Comparison of ENCODE assay signal across 16 mouse cellular contexts in the genomic region with DNA sequence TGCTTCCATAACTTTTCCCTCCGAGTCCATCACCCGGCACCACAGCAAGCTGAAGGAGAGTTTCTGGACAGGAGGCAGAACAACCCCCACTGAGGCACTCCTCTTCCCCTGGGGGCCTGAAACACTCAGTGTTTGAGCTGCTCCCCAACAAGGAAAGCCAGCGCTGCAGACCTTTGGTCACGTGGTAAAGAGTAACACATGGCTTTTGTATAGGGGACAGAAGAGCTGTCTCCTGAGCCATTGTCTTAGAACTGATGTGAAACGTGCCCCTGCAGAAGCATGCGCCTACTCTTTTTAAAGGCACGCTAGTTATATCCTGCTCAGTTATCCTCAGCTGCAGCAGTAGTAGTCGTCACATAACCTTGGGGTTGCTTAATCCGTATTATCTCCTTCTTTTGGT. TPM values are rescaled to one million over a fixed set of nuclear protein-coding genes. Genes with fewer than 3 reads are reported as not detected.
DNase-seq lines count a peak whose midpoint lies in the region; ATAC-seq lines count a peak whose summit lies in the region.
"Had no signal": no experiment of that assay in that cellular context is flagged by ENCODE, and none has a peak within 500 bp of the region (broad histone marks: within the 10 kb centered on the region; RNA-seq: fewer than 3 reads in every experiment).

No protein-coding gene starts in this region.

- no peak overlapping the region for H3K9ac ChIP-seq in neural tube, embryonic 12.5 days
- H3K9ac ChIP-seq in neural tube, embryonic 15.5 days (replicated peaks), result no peak overlapping the region
- no peak overlapping the region for H3K9ac ChIP-seq in hindbrain, embryonic 12.5 days
- H3K9ac ChIP-seq: lung, embryonic 14.5 days; neural tube, embryonic 13.5 days had no signal

- H3K4me2 ChIP-seq in neural tube, embryonic 12.5 days (replicated peaks), result no peak overlapping the region
- no peak overlapping the region for H3K4me2 ChIP-seq in neural tube, embryonic 15.5 days
- peak overlapping the region; percentile 8; the same call in 1 of the 2 replicates for H3K4me2 ChIP-seq in hindbrain, embryonic 12.5 days (replicated peaks)
- H3K4me2 ChIP-seq: lung, embryonic 14.5 days; neural tube, embryonic 13.5 days had no signal

- H3K4me3 ChIP-seq in heart, embryonic 10.5 days, result no peak overlapping the region
- H3K4me3 ChIP-seq in neural tube, embryonic 12.5 days, result no peak overlapping the region
- H3K4me3 ChIP-seq in neural tube, embryonic 15.5 days (replicated peaks), result no peak overlapping the region
- no peak overlapping the region for H3K4me3 ChIP-seq in hindbrain, embryonic 12.5 days
- H3K4me3 ChIP-seq: neural tube, embryonic 13.5 days had no signal

- ATAC-seq in neural tube, embryonic 12.5 days (ENCODE audit: low FRiP score, low read depth), result 0 out of 2 replicates have a peak, but pooled peaks have one; percentile 13
- no peak; the same call in 1 of the 2 replicates for ATAC-seq in neural tube, embryonic 15.5 days (ENCODE audit: low FRiP score)
- ATAC-seq in hindbrain, embryonic 12.5 days (ENCODE audit: low FRiP score), result peak; percentile 72
- ATAC-seq: CD4-positive, CD25-positive, alpha-beta regulatory T cell, adult 4 months; Patski had no signal

- no peaks in the 10 kb centered on the region for H3K27me3 ChIP-seq in heart, embryonic 10.5 days (ENCODE audit: insufficient read depth, poor library complexity, severe bottlenecking)
- H3K27me3 ChIP-seq in neural tube, embryonic 12.5 days (replicated peaks), result no peaks in the 10 kb centered on the region
- no peaks in the 10 kb centered on the region for H3K27me3 ChIP-seq in neural tube, embryonic 15.5 days (replicated peaks)
- H3K27me3 ChIP-seq in hindbrain, embryonic 12.5 days, result no peaks in the 10 kb centered on the region
- H3K27me3 ChIP-seq: neural tube, embryonic 13.5 days; Patski had no signal

- peak; percentile 55 for DNase-seq in heart, embryonic 10.5 days (ENCODE audit: low spot score)
- no peak for DNase-seq in heart, adult 8-10 months (ENCODE audit: low spot score)
- DNase-seq in kidney, adult 8-10 months, result no peak
- DNase-seq in frontal cortex, postnatal 36 days (ENCODE audit: low spot score in 2 of 2), result no peak
- DNase-seq: cerebellum, adult 11 months; cerebellum, postnatal 36 days; lung, embryonic 14.5 days; midbrain, embryonic 14.5 days; thymus, adult 18-20 months had no signal

- H3K4me1 ChIP-seq in heart, embryonic 10.5 days, result peaks cover 34% of the 10 kb centered on the region
- no peaks in the 10 kb centered on the region; the same call in 1 of the 2 replicates for H3K4me1 ChIP-seq in neural tube, embryonic 12.5 days
- H3K4me1 ChIP-seq in neural tube, embryonic 15.5 days, result peaks cover 12% of the 10 kb centered on the region
- H3K4me1 ChIP-seq in hindbrain, embryonic 12.5 days, result peaks cover 6% of the 10 kb centered on the region

- H3K27ac ChIP-seq in heart, embryonic 10.5 days, result peak overlapping the region; percentile 29; the same call in 1 of the 2 replicates
- H3K27ac ChIP-seq in neural tube, embryonic 12.5 days, result no peak overlapping the region
- no peak overlapping the region for H3K27ac ChIP-seq in neural tube, embryonic 15.5 days (replicated peaks)
- no peak overlapping the region for H3K27ac ChIP-seq in hindbrain, embryonic 12.5 days
- H3K27ac ChIP-seq: macrophage; neural tube, embryonic 13.5 days had no signal

- no peaks in the 10 kb centered on the region for H3K9me3 ChIP-seq in heart, embryonic 10.5 days
- H3K9me3 ChIP-seq in neural tube, embryonic 12.5 days, result peaks cover 6% of the 10 kb centered on the region; the same call in 1 of the 2 replicates
- no peaks in the 10 kb centered on the region for H3K9me3 ChIP-seq in neural tube, embryonic 15.5 days (replicated peaks)
- 0 out of 2 replicates have a peak, but pooled peaks cover 4% of the 10 kb centered on the region for H3K9me3 ChIP-seq in hindbrain, embryonic 12.5 days (replicated peaks)

- peaks cover 3% of the 10 kb centered on the region for H3K36me3 ChIP-seq in heart, embryonic 10.5 days
- no peaks in the 10 kb centered on the region for H3K36me3 ChIP-seq in neural tube, embryonic 12.5 days
- H3K36me3 ChIP-seq in neural tube, embryonic 15.5 days, result no peaks in the 10 kb centered on the region
- no peaks in the 10 kb centered on the region for H3K36me3 ChIP-seq in hindbrain, embryonic 12.5 days
- H3K36me3 ChIP-seq: neural tube, embryonic 13.5 days had no signal

- WGBS in heart, embryonic 10.5 days, result 58% methylated on average over 9 of the region's 9 CpGs
- 56% methylated on average over 9 of the region's 9 CpGs for WGBS in neural tube, embryonic 12.5 days
- 47% methylated on average over 9 of the region's 9 CpGs for WGBS in neural tube, embryonic 15.5 days
- 30% methylated on average over 9 of the region's 9 CpGs for WGBS in hindbrain, embryonic 12.5 days

RNA-seq across cellular contexts. Expression of gene Pawr, which starts 32.0 kb away (rescaled TPM):
- 17.7 and 28.3 TPM in 2 replicates for polyA plus RNA-seq in heart, embryonic 10.5 days (2016; fragmentation: Nextera tagmentation; extraction: Ambion mirVana)
- 1 to 10 TPM; 3.2 to 4.6 (median 4.1) TPM for total RNA-seq in heart, adult 8-10 months (2022)
- 13.7 and 14.2 TPM in 2 replicates for polyA plus RNA-seq in neural tube, embryonic 12.5 days (2016; fragmentation: Nextera tagmentation; extraction: Ambion mirVana)
- 2.9 and 3.3 TPM in 2 replicates for polyA plus RNA-seq in neural tube, embryonic 15.5 days (2015; fragmentation: Nextera tagmentation; extraction: Ambion mirVana)
- 9.4 and 10.6 TPM in 2 replicates for polyA plus RNA-seq in hindbrain, embryonic 12.5 days (2016; fragmentation: Nextera tagmentation; extraction: Ambion mirVana)
- polyA plus RNA-seq: CD4-positive, CD25-positive, alpha-beta regulatory T cell, adult 4 months; macrophage had no signal
